Mouse (Mus musculus): ENCODE results near the gene Klhl8. TPM values are rescaled to one million over a fixed set of nuclear protein-coding genes. Genes with fewer than 3 reads are reported as not detected.

Gene Klhl8
- polyA plus RNA-seq, 1 experiment from 2014 or later: 7.1 TPM

DNA sequence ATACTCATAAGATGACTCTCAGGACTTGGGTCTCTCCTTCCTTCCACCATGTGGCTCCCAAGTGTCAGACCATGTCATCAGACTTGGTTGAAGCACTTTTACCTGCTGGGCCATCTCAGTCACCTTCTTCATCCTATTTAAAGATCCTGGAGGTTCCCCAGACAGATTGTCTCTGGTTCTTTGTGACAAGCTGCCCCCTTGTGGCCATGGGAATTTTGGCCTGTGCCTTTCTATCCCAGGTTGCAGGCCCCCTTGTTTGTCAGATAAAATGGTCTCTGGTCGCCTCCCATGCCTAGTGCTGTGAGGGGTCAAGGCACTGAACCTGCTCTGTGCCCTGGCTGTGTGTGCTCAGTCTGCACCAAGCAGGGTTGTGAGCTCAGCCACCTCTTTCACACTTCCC, 67.1 kb downstream of the Klhl8 start:
- no peaks in the 10 kb centered on the region for H3K4me1 ChIP-seq (ENCODE audit: insufficient read depth, low read depth, low read length)
- TF ChIP-seq CTCF (IDR thresholded peaks at IDR 0.05): peak; percentile 68
- no peak for TF ChIP-seq EP300 (IDR thresholded peaks at IDR 0.05)
- peaks cover 33% of the 10 kb centered on the region for H3K36me3 ChIP-seq (ENCODE audit: insufficient read depth, low read length)
- no peak overlapping the region for H3K4me2 ChIP-seq (replicated peaks; ENCODE audit: low read depth, low read length)
- H3K27me3 ChIP-seq (replicated peaks; ENCODE audit: insufficient read depth, low read length): no peaks in the 10 kb centered on the region
- no peaks in the 10 kb centered on the region for H3K9me3 ChIP-seq (ENCODE audit: low read length)
- no peak overlapping the region for H3K27ac ChIP-seq (ENCODE audit: low read length)
- ATAC-seq (no peak), DNase-seq (ENCODE audit: low spot score) (no peak)
- WGBS: 74% methylated on average over 1 of the region's 1 CpGs
- no peak overlapping the region for H3K9ac ChIP-seq (replicated peaks; ENCODE audit: low read depth)
- H3K4me3 ChIP-seq (ENCODE audit: low read depth, low read length): no peak overlapping the region

DNA sequence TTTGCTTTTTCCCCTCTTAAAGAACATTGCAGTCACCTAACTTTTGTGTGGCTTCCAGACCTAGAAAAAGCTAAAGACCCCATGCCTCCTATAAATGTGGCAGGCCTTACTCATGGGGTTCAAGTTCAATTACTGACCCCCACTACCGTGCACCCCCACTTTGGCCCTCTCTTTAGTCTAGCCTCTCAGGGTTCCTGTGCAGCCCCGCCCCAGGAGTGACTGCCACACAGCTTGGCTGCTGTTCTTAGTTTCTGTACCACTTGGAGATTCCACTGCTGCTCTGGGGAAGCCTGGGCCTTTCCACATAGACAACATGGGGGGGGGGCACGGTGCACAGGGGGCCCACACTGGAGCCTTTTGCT, 71.8 kb downstream of the Klhl8 start:
- DNase-seq (ENCODE audit: low spot score): no peak
- H3K36me3 ChIP-seq (ENCODE audit: insufficient read depth, low read length): peaks cover 24% of the 10 kb centered on the region

DNA sequence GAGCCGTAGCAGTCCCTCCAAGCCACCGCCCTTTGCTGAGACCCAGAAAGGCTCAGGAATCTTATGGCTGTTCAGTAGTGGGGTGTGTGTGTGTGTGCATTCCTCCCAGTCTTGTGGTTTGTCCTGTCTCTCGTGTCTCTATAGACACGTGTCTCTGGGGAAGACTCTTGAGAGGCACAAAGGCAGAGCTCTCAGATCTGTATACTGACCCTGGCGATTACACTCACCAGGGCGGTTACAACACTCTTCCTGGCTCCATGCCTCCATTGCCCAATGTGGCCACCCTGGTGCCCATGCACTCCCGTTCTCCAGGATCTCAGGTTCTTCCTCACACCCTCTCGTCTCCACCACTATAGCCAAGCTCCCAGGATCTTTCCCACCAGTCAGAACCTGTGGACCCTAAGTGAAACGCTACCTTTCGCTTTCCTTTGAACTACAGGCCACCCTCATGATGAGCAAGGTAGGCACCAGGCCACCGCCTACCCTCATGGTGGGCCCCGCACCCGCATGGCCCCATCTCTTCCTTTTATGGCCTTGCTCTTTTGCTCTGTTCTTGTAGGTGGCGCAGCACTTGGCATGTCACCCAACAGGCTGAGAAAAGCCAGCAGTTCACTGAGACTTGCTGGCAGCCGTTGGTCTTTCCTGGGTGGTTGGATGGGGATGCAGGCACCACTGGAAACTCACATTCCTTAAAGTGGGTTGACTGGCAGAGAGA, 72.4 kb downstream of the Klhl8 start:
- H3K4me3 ChIP-seq (ENCODE audit: low read depth, low read length): no peak overlapping the region
- H3K4me1 ChIP-seq (ENCODE audit: insufficient read depth, low read depth, low read length): peaks cover 8% of the 10 kb centered on the region
- H3K27ac ChIP-seq (ENCODE audit: low read length): peak overlapping the region; percentile 66
- no peak overlapping the region for H3K4me2 ChIP-seq (replicated peaks; ENCODE audit: low read depth, low read length)
- H3K27me3 ChIP-seq (replicated peaks; ENCODE audit: insufficient read depth, low read length): no peaks in the 10 kb centered on the region
- ATAC-seq (peak; percentile 90), DNase-seq (ENCODE audit: low spot score) (peak; percentile 77)
- no peak overlapping the region for H3K9ac ChIP-seq (replicated peaks; ENCODE audit: low read depth)
- no peak for TF ChIP-seq CTCF (IDR thresholded peaks at IDR 0.05)
- 0 out of 2 replicates have a peak, but pooled peaks have one; percentile 42 for TF ChIP-seq EP300 (IDR thresholded peaks at IDR 0.05)
- 67% methylated on average over 15 of the region's 15 CpGs for WGBS
- peaks cover 29% of the 10 kb centered on the region for H3K36me3 ChIP-seq (ENCODE audit: insufficient read depth, low read length)
- H3K9me3 ChIP-seq (ENCODE audit: low read length): no peaks in the 10 kb centered on the region

More for the DNA sequence above, 71.8 kb downstream of the Klhl8 start:
- Histone ChIP-seq H3K4me2 (replicated peaks; ENCODE audit: low read depth, low read length) (no peak overlapping the region), H3K27me3 (replicated peaks; ENCODE audit: insufficient read depth, low read length) (no peaks in the 10 kb centered on the region), H3K9ac (replicated peaks; ENCODE audit: low read depth) (no peak overlapping the region), H3K4me3 (ENCODE audit: low read depth, low read length) (no peak overlapping the region), H3K4me1 (ENCODE audit: insufficient read depth, low read depth, low read length) (peaks cover 8% of the 10 kb centered on the region), H3K27ac (ENCODE audit: low read length) (peak overlapping the region; percentile 66; the same call in 1 of the 2 replicates), H3K9me3 (ENCODE audit: low read length) (no peaks in the 10 kb centered on the region)
- ATAC-seq: 0 out of 2 replicates have a peak, but pooled peaks have one; percentile 15
- 67% methylated on average over 3 of the region's 3 CpGs for WGBS
- TF ChIP-seq EP300 (IDR thresholded peaks at IDR 0.05) (no peak), CTCF (IDR thresholded peaks at IDR 0.05) (no peak)

DNA sequence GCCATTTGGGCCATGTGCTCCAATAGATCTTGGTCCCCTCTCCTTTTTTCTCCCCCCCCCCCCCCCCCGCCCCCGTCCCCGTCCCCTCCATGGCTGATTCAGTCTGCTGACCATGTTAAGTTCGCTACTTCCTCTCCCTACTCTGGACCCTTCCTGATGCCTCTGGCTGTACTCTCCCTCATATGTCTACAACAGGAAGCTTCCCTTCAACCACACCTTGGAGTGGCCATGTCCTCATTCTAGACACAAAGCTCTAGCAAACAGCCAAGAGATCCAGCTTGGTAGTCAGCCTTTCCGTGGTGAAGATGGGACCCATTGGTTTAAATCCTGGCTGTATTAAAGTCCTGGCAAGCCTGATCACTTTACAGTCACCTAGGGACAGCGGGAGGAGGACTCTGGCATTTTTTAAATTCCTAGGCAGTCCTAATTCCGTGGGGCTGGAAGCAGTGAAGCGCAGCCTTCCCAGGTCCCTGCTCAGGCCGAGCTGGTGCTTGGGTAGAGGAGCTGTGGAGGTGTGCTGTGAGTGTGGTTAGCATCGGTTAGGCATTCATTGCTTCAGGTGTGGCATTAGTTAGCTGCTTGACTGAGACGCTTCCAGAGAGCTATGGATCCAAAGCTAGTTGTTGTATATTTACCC, 74.8 kb downstream of the Klhl8 start:
- WGBS: 56% methylated on average over 10 of the region's 11 CpGs
- Histone ChIP-seq H3K36me3 (ENCODE audit: insufficient read depth, low read length) (peaks cover 27% of the 10 kb centered on the region), H3K4me2 (replicated peaks; ENCODE audit: low read depth, low read length) (no peak overlapping the region), H3K27me3 (replicated peaks; ENCODE audit: insufficient read depth, low read length) (no peaks in the 10 kb centered on the region), H3K9ac (replicated peaks; ENCODE audit: low read depth) (no peak overlapping the region), H3K9me3 (ENCODE audit: low read length) (no peaks in the 10 kb centered on the region), H3K4me3 (ENCODE audit: low read depth, low read length) (no peak overlapping the region), H3K27ac (ENCODE audit: low read length) (no peak overlapping the region), H3K4me1 (ENCODE audit: insufficient read depth, low read depth, low read length) (peaks cover 8% of the 10 kb centered on the region)
- peak; percentile 59 for DNase-seq (ENCODE audit: low spot score)
- TF ChIP-seq CTCF (IDR thresholded peaks at IDR 0.05): no peak
- no peak for TF ChIP-seq EP300 (IDR thresholded peaks at IDR 0.05)
- ATAC-seq: no peak

DNA sequence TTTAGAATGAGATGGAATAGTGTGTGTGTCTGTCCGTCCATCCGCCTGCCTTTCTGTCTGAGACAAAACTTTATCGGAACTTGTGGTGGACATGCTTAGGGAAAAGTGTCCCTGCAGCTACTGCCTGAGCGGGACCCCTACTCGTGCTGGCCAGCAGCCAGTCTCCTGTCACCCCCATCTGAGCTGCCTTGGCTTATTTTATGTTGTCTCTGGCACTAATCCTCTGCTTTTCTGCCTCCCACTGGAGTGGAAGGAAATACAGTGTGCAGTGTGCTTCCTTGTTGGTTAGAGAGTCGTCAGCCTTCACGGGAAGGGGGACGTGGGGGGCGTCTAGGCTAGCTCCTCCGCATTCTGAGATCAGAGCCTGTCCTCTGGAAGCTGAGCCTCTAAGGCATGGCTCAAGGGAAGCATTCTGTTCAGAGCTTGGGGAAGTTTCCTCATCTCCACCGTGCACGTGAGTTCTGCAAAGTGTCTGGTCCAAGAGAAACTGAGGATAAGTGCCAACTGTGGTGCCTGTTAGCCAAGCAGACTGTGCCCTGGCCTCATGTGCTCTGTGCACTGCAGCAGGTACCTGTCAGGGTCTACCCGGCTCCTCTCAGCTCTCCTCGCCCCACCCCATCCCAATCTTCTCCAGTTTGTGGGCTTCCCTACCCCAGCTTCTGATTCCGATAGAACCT, 75.5 kb downstream of the Klhl8 start:
- DNase-seq (ENCODE audit: low spot score) (no peak), ATAC-seq (no peak)
- no peak overlapping the region for H3K9ac ChIP-seq (replicated peaks; ENCODE audit: low read depth)
- TF ChIP-seq EP300 (IDR thresholded peaks at IDR 0.05) (no peak), CTCF (IDR thresholded peaks at IDR 0.05) (no peak)
- H3K27me3 ChIP-seq (replicated peaks; ENCODE audit: insufficient read depth, low read length): no peaks in the 10 kb centered on the region
- H3K27ac ChIP-seq (ENCODE audit: low read length): no peak overlapping the region
- H3K9me3 ChIP-seq (ENCODE audit: low read length): no peaks in the 10 kb centered on the region
- no peak overlapping the region for H3K4me3 ChIP-seq (ENCODE audit: low read depth, low read length)
- 71% methylated on average over 15 of the region's 15 CpGs for whole genome bisulfite sequencing
- peaks cover 27% of the 10 kb centered on the region for H3K36me3 ChIP-seq (ENCODE audit: insufficient read depth, low read length)
- H3K4me1 ChIP-seq (ENCODE audit: insufficient read depth, low read depth, low read length): peaks cover 8% of the 10 kb centered on the region
- H3K4me2 ChIP-seq (replicated peaks; ENCODE audit: low read depth, low read length): no peak overlapping the region

DNA sequence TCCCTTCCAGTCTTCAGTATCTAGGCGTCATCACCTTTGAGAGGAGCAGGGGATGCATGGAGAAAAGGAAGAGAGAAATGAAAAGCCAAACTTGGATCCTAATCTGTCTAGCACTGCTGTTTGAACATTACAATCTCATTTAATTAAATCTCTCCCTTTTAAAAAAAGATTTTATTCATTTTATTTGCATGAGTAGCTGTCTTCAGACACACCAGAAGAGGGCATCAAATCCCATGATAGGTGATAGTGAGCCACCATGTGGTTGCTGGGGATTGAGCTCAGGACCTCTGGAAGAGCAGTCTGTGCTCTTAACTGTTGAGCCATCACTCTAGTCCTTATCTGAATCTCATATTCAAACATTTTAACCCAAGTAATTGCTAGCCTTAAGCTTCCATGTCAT, 80.2 kb downstream of the Klhl8 start:
- peaks cover 44% of the 10 kb centered on the region for H3K36me3 ChIP-seq (ENCODE audit: insufficient read depth, low read length)
- no peaks in the 10 kb centered on the region for H3K9me3 ChIP-seq (ENCODE audit: low read length)
- TF ChIP-seq EP300 (IDR thresholded peaks at IDR 0.05) (no peak), CTCF (IDR thresholded peaks at IDR 0.05) (no peak)
- H3K27me3 ChIP-seq (replicated peaks; ENCODE audit: insufficient read depth, low read length): no peaks in the 10 kb centered on the region
- no peak overlapping the region for H3K4me2 ChIP-seq (replicated peaks; ENCODE audit: low read depth, low read length)
- 100% methylated on average over 1 of the region's 1 CpGs for WGBS
- peaks cover 4% of the 10 kb centered on the region; the same call in 1 of the 2 replicates for H3K4me1 ChIP-seq (ENCODE audit: insufficient read depth, low read depth, low read length)
- H3K4me3 ChIP-seq (ENCODE audit: low read depth, low read length): no peak overlapping the region
- DNase-seq (ENCODE audit: low spot score): no peak
- ATAC-seq: no peak
- no peak overlapping the region for H3K9ac ChIP-seq (replicated peaks; ENCODE audit: low read depth)
- no peak overlapping the region for H3K27ac ChIP-seq (ENCODE audit: low read length)

Data from lung, postnatal 0 days (tissue).